Mouse (Mus musculus) intestine, postnatal 0 days (tissue): ENCODE data around the gene Myrip. TPM values are rescaled to one million over a fixed set of nuclear protein-coding genes. Genes with fewer than 3 reads are reported as not detected.

Source experiments
- ATAC-seq: fragments of 200-750 bp; cut with Nextera tagmentation; 2 replicates; pipeline ENCODE4 v1.8.0; 2017; ENCODE audit warnings: mild to moderate bottlenecking, moderate TSS enrichment, moderate library complexity
- H3K27ac ChIP-seq: fragments of 300-500 bp; sonication (generic); 2 replicates; pipeline ENCODE4 v1.5.1; 2014; ENCODE audit warnings: mild to moderate bottlenecking, low read depth, low read length, moderate library complexity
- H3K27me3 ChIP-seq: fragments of 300-500 bp; sonication (generic); replicated peaks from 2 replicates; pipeline ENCODE4 v1.6.1; 2014; ENCODE audit warnings: low read length, mixed read lengths; ENCODE audit not compliant: control insufficient read depth, insufficient read depth
- H3K36me3 ChIP-seq: fragments of 300-500 bp; sonication (generic); 2 replicates; pipeline ENCODE4 v1.6.1; 2014; ENCODE audit warnings: mild to moderate bottlenecking, moderate library complexity; ENCODE audit not compliant: control insufficient read depth, insufficient read depth
- H3K4me1 ChIP-seq: fragments of 300-500 bp; sonication (generic); replicated peaks from 2 replicates; pipeline ENCODE4 v1.6.1; 2014; ENCODE audit warnings: antibody characterized with exemption, low read length, mixed read lengths; ENCODE audit not compliant: control insufficient read depth, insufficient read depth
- H3K4me2 ChIP-seq: fragments of 300-500 bp; sonication (generic); replicated peaks from 2 replicates; pipeline ENCODE4 v1.6.1; 2014; ENCODE audit warnings: low read depth, mild to moderate bottlenecking, moderate library complexity
- H3K4me3 ChIP-seq: fragments of 300-500 bp; sonication (generic); 2 replicates; pipeline ENCODE4 v1.5.1; 2014; ENCODE audit warnings: low read depth, low read length
- H3K9ac ChIP-seq: fragments of 300-500 bp; sonication (generic); 2 replicates; pipeline ENCODE4 v1.6.1; 2014; ENCODE audit warnings: mild to moderate bottlenecking, low read depth, low read length
- H3K9me3 ChIP-seq: fragments of 300-500 bp; sonication (generic); 2 replicates; pipeline ENCODE4 v1.6.1; 2016; ENCODE audit warnings: mixed run types; ENCODE audit not compliant: control insufficient read depth
- CTCF ChIP-seq: sonication (generic); IDR thresholded peaks from 2 replicates; pipeline ENCODE4 v1.5.1; 2016; ENCODE audit warnings: low read depth, mild to moderate bottlenecking, control low read depth, antibody characterized with exemption, moderate library complexity
- WGBS: fragments of 180-500 bp; shearing (Covaris S2); extraction: QIAGEN DNeasy Blood & Tissue Kit; methylation state at CpG from one replicate; pipeline ENCODE4 v1.1.7; 2014; 5-methylcytosine and 5-hydroxymethylcytosine counted together
- polyA plus RNA-seq: library from polyadenylated mRNA; unstranded; fragments of >200 nt; fragmentation: Nextera tagmentation; extraction: Ambion mirVana; gene quantifications from 2 replicates; pipeline ENCODE4 v1.2.1, GENCODE M21; 2015

The Myrip gene
- polyA plus RNA-seq, 1 experiment from 2014 or later = 0.47 TPM

- H3K4me3 ChIP-seq = no peak overlapping the region
- no peak for ATAC-seq
Observed at GRCm38 (mm10) chr9:120518946-120519345, 217.6 kb downstream of the Myrip start.

DNA sequence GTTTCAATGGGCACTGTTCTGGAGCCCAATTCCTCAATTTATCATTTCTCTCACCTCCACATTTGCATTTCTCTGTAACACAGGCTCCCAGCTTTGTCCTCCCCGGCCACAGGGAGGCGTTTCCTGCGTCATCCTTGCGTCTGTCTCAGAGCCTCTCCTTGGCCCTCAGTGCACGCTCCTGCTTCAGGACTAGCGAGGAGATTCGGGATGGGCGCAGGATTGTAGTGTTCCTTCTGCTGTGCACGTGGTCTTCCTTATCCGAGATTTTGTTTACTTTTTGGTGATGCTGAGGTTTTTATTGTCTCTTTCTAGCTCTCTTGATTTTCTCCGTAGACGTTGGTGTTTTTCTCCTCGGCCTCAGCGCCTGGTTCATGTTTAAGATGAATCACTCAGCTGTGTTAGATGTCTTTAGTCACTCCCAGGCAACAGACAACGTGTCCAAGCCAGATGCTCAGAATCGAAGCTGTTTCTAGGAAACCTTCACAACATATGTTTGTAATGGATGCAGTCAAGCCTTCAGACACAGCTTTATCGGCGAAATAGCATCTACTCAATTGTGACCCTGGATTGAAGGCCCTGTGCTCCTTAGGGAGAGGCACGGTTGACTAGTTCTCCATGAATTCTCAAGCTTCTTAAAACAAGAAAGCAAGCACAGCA, 218.3 kb downstream of the Myrip start:
- Histone ChIP-seq H3K27ac (no peak overlapping the region), H3K27me3 (no peaks in the 10 kb centered on the region), H3K36me3 (no peaks in the 10 kb centered on the region), H3K4me3 (no peak overlapping the region), H3K4me1 (no peaks in the 10 kb centered on the region), H3K4me2 (no peak overlapping the region), H3K9me3 (no peaks in the 10 kb centered on the region), H3K9ac (no peak overlapping the region)
- 23% methylated on average over 19 of the region's 19 CpGs for WGBS
- ATAC-seq = no peak
- TF ChIP-seq CTCF = peak; percentile 60

More at GRCm38 (mm10) chr9:120518946-120519345, 217.6 kb downstream of the Myrip start:
- no peaks in the 10 kb centered on the region for H3K36me3 ChIP-seq
- H3K27me3 ChIP-seq = no peaks in the 10 kb centered on the region
- H3K4me1 ChIP-seq = no peaks in the 10 kb centered on the region
- TF ChIP-seq CTCF = no peak
- H3K9ac ChIP-seq = no peak overlapping the region
- H3K4me2 ChIP-seq = no peak overlapping the region
- no peak overlapping the region for H3K27ac ChIP-seq
- WGBS = 68% methylated on average over 3 of the region's 3 CpGs
- H3K9me3 ChIP-seq = no peaks in the 10 kb centered on the region

DNA sequence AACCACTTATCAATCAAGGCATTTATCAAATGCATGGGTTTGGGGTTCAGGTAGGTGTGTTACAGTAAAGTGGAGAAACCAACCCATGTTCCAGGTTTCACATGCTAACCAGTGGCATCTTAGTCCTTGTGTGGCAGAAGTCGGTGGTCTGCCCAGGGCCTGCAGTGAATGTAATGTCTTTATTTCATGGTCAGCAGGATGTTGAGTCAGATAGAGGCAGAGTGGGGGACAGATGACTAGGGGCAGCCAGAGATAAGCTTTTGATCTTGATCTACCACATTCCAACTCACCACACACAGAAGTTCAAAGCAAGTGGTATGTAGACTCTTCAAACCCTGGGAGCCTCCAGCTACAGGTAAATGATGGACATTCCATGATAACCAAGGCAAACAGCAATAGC, 219.8 kb downstream of the Myrip start:
- H3K4me2 ChIP-seq = no peak overlapping the region
- no peaks in the 10 kb centered on the region for H3K9me3 ChIP-seq
- 74% methylated on average over 1 of the region's 1 CpGs for WGBS
- ATAC-seq = no peak
- H3K4me1 ChIP-seq = no peaks in the 10 kb centered on the region
- no peaks in the 10 kb centered on the region for H3K27me3 ChIP-seq
- no peak for TF ChIP-seq CTCF
- H3K4me3 ChIP-seq = no peak overlapping the region
- H3K27ac ChIP-seq = no peak overlapping the region
- H3K36me3 ChIP-seq = no peaks in the 10 kb centered on the region
- no peak overlapping the region for H3K9ac ChIP-seq

Other genes with a start within 250 kb of the Myrip start
- 5.4 and 6.5 TPM in 2 replicates for gene Cx3cr1, start 231.6 kb upstream of the Myrip start, polyA plus RNA-seq
- 0.25 and 0.42 TPM in 2 replicates for gene Ccr8, start 209.4 kb upstream of the Myrip start, polyA plus RNA-seq
- gene Slc25a38, start 191.1 kb upstream of the Myrip start, polyA plus RNA-seq = 15.8 and 16.1 TPM in 2 replicates
- 654 and 675 TPM in 2 replicates for gene Rpsa, start 173.8 kb upstream of the Myrip start, polyA plus RNA-seq
- gene Mobp, start 151.8 kb upstream of the Myrip start, polyA plus RNA-seq = 0.05 TPM in 1 of 2 replicates, not detected in the other
- gene Eif1b, start 190.7 kb downstream of the Myrip start, polyA plus RNA-seq = 115 and 123 TPM in 2 replicates
- 1.2 and 1.3 TPM in 2 replicates for gene Entpd3, start 238.3 kb downstream of the Myrip start, polyA plus RNA-seq